Mouse (Mus musculus): ENCODE results near the gene Dlgap4. TPM values are rescaled to one million over a fixed set of nuclear protein-coding genes. Genes with fewer than 3 reads are reported as not detected.

The Dlgap4 gene
- polyA plus RNA-seq, 1 experiment = 98.2 TPM

GRCm38 (mm10) chr2:156682965-156683364 is 69.5 kb downstream of the Dlgap4 start:
- DNase-seq = no peak
- peaks cover 3% of the 10 kb centered on the region; the same call in 1 of the 2 replicates for H3K4me1 ChIP-seq (replicated peaks; ENCODE audit: control insufficient read depth, insufficient read depth, low read length)
- H3K36me3 ChIP-seq (ENCODE audit: control insufficient read depth, insufficient read depth, low read length) = no peaks in the 10 kb centered on the region
- no peak overlapping the region for H3K4me3 ChIP-seq (ENCODE audit: control insufficient read depth, insufficient read depth, low read length)
- H3K27ac ChIP-seq (ENCODE audit: control insufficient read depth, insufficient read depth, low read length) = no peak overlapping the region
- 23% methylated on average over 12 of the region's 12 CpGs for WGBS
- H3K27me3 ChIP-seq (ENCODE audit: control insufficient read depth, insufficient read depth, low read length) = no peaks in the 10 kb centered on the region; the same call in 1 of the 2 replicates
- no peak for TF ChIP-seq POLR2A (IDR thresholded peaks at IDR 0.05; ENCODE audit: control insufficient read depth, extremely low read depth, insufficient read depth, low read length, poor library complexity)
- TF ChIP-seq CTCF (IDR thresholded peaks at IDR 0.05; ENCODE audit: borderline replicate concordance, control insufficient read depth, extremely low read depth, insufficient read depth, low read length, poor library complexity) = no peak

- no peak for TF ChIP-seq POLR2A (IDR thresholded peaks at IDR 0.05; ENCODE audit: control insufficient read depth, extremely low read depth, insufficient read depth, low read length, poor library complexity)
- TF ChIP-seq CTCF (IDR thresholded peaks at IDR 0.05; ENCODE audit: borderline replicate concordance, control insufficient read depth, extremely low read depth, insufficient read depth, low read length, poor library complexity) = no peak
- Histone ChIP-seq H3K4me1 (replicated peaks; ENCODE audit: control insufficient read depth, insufficient read depth, low read length) (no peaks in the 10 kb centered on the region), H3K4me3 (ENCODE audit: control insufficient read depth, insufficient read depth, low read length) (no peak overlapping the region), H3K27ac (ENCODE audit: control insufficient read depth, insufficient read depth, low read length) (no peak overlapping the region), H3K36me3 (ENCODE audit: control insufficient read depth, insufficient read depth, low read length) (no peaks in the 10 kb centered on the region), H3K27me3 (ENCODE audit: control insufficient read depth, insufficient read depth, low read length) (no peaks in the 10 kb centered on the region; the same call in 1 of the 2 replicates)
- no peak for DNase-seq
- 88% methylated on average over 14 of the region's 14 CpGs for WGBS
Measured at GRCm38 (mm10) chr2:156685999-156686398, 72.5 kb downstream of the Dlgap4 start.

GRCm38 (mm10) chr2:156686754-156687153 is 73.2 kb downstream of the Dlgap4 start:
- Histone ChIP-seq H3K4me1 (replicated peaks; ENCODE audit: control insufficient read depth, insufficient read depth, low read length) (no peaks in the 10 kb centered on the region), H3K36me3 (ENCODE audit: control insufficient read depth, insufficient read depth, low read length) (no peaks in the 10 kb centered on the region), H3K4me3 (ENCODE audit: control insufficient read depth, insufficient read depth, low read length) (no peak overlapping the region), H3K27me3 (ENCODE audit: control insufficient read depth, insufficient read depth, low read length) (no peaks in the 10 kb centered on the region; the same call in 1 of the 2 replicates), H3K27ac (ENCODE audit: control insufficient read depth, insufficient read depth, low read length) (no peak overlapping the region)
- DNase-seq = no peak
- WGBS = 58% methylated on average over 4 of the region's 4 CpGs
- TF ChIP-seq POLR2A (IDR thresholded peaks at IDR 0.05; ENCODE audit: control insufficient read depth, extremely low read depth, insufficient read depth, low read length, poor library complexity) (no peak), CTCF (IDR thresholded peaks at IDR 0.05; ENCODE audit: borderline replicate concordance, control insufficient read depth, extremely low read depth, insufficient read depth, low read length, poor library complexity) (no peak)

GRCm38 (mm10) chr2:156688604-156689003 is 75.1 kb downstream of the Dlgap4 start:
- Histone ChIP-seq H3K27me3 (ENCODE audit: control insufficient read depth, insufficient read depth, low read length) (no peaks in the 10 kb centered on the region; the same call in 1 of the 2 replicates), H3K27ac (ENCODE audit: control insufficient read depth, insufficient read depth, low read length) (no peak overlapping the region), H3K4me3 (ENCODE audit: control insufficient read depth, insufficient read depth, low read length) (no peak overlapping the region), H3K36me3 (ENCODE audit: control insufficient read depth, insufficient read depth, low read length) (no peaks in the 10 kb centered on the region), H3K4me1 (replicated peaks; ENCODE audit: control insufficient read depth, insufficient read depth, low read length) (no peaks in the 10 kb centered on the region)
- DNase-seq = no peak
- WGBS = 24% methylated on average over 14 of the region's 14 CpGs
- TF ChIP-seq CTCF (IDR thresholded peaks at IDR 0.05; ENCODE audit: borderline replicate concordance, control insufficient read depth, extremely low read depth, insufficient read depth, low read length, poor library complexity) (no peak), POLR2A (IDR thresholded peaks at IDR 0.05; ENCODE audit: control insufficient read depth, extremely low read depth, insufficient read depth, low read length, poor library complexity) (no peak)

GRCm38 (mm10) chr2:156690833-156691232 is 77.3 kb downstream of the Dlgap4 start:
- H3K4me1 ChIP-seq (replicated peaks; ENCODE audit: control insufficient read depth, insufficient read depth, low read length) = no peaks in the 10 kb centered on the region
- TF ChIP-seq CTCF (IDR thresholded peaks at IDR 0.05; ENCODE audit: borderline replicate concordance, control insufficient read depth, extremely low read depth, insufficient read depth, low read length, poor library complexity) (no peak), POLR2A (IDR thresholded peaks at IDR 0.05; ENCODE audit: control insufficient read depth, extremely low read depth, insufficient read depth, low read length, poor library complexity) (no peak)
- no peak overlapping the region for H3K27ac ChIP-seq (ENCODE audit: control insufficient read depth, insufficient read depth, low read length)
- H3K36me3 ChIP-seq (ENCODE audit: control insufficient read depth, insufficient read depth, low read length) = no peaks in the 10 kb centered on the region
- DNase-seq = no peak
- no peak overlapping the region for H3K4me3 ChIP-seq (ENCODE audit: control insufficient read depth, insufficient read depth, low read length)
- WGBS = 70% methylated on average over 2 of the region's 2 CpGs
- no peaks in the 10 kb centered on the region; the same call in 1 of the 2 replicates for H3K27me3 ChIP-seq (ENCODE audit: control insufficient read depth, insufficient read depth, low read length)

GRCm38 (mm10) chr2:156691746-156692145 is 78.2 kb downstream of the Dlgap4 start:
- Histone ChIP-seq H3K27ac (ENCODE audit: control insufficient read depth, insufficient read depth, low read length) (no peak overlapping the region), H3K4me3 (ENCODE audit: control insufficient read depth, insufficient read depth, low read length) (no peak overlapping the region), H3K4me1 (replicated peaks; ENCODE audit: control insufficient read depth, insufficient read depth, low read length) (no peaks in the 10 kb centered on the region), H3K27me3 (ENCODE audit: control insufficient read depth, insufficient read depth, low read length) (no peaks in the 10 kb centered on the region; the same call in 1 of the 2 replicates), H3K36me3 (ENCODE audit: control insufficient read depth, insufficient read depth, low read length) (no peaks in the 10 kb centered on the region)
- 84% methylated on average over 9 of the region's 9 CpGs for WGBS
- no peak for TF ChIP-seq POLR2A (IDR thresholded peaks at IDR 0.05; ENCODE audit: control insufficient read depth, extremely low read depth, insufficient read depth, low read length, poor library complexity)
- TF ChIP-seq CTCF (IDR thresholded peaks at IDR 0.05; ENCODE audit: borderline replicate concordance, control insufficient read depth, extremely low read depth, insufficient read depth, low read length, poor library complexity) = no peak
- DNase-seq = no peak

All from thymus, adult 2 months (tissue).